Comparison of ENCODE assay signal across 21 mouse cellular contexts in genomic region chr2:156642931-156643330, GRCm38 (mm10). TPM values are rescaled to one million over a fixed set of nuclear protein-coding genes. Genes with fewer than 3 reads are reported as not detected.
DNase-seq lines count a peak whose midpoint lies in the region; ATAC-seq and TF ChIP-seq lines count a peak whose summit lies in the region.
"Had no signal": no experiment of that assay in that cellular context is flagged by ENCODE, and none has a peak within 500 bp of the region (broad histone marks: within the 10 kb centered on the region; RNA-seq: fewer than 3 reads in every experiment).

No protein-coding gene starts in this region.

- no peaks in the 10 kb centered on the region for H3K9me3 ChIP-seq in E14TG2a.4 (ENCODE audit: low read length)
- H3K9me3 ChIP-seq in midbrain, embryonic 14.5 days (ENCODE audit: control insufficient read depth, low read length), result no peaks in the 10 kb centered on the region
- H3K9me3 ChIP-seq: embryonic facial prominence, embryonic 10.5 days; embryonic facial prominence, embryonic 12.5 days; forebrain, embryonic 13.5 days; forebrain, embryonic 15.5 days; G1E had no signal

- peaks cover 85% of the 10 kb centered on the region for H3K4me1 ChIP-seq in E14TG2a.4 (replicated peaks; ENCODE audit: low read depth, low read length)
- H3K4me1 ChIP-seq in midbrain, embryonic 14.5 days (ENCODE audit: control insufficient read depth, insufficient read depth, low read length), result peaks cover 4% of the 10 kb centered on the region; the same call in 1 of the 2 replicates
- H3K4me1 ChIP-seq: embryonic facial prominence, embryonic 12.5 days had no signal

- no peak overlapping the region for H3K4me2 ChIP-seq in midbrain, embryonic 14.5 days (ENCODE audit: low read length)
- H3K4me2 ChIP-seq: embryonic facial prominence, embryonic 12.5 days; forebrain, embryonic 13.5 days; forebrain, embryonic 15.5 days had no signal

- H3K9ac ChIP-seq in midbrain, embryonic 14.5 days (replicated peaks; ENCODE audit: low read length), result no peak overlapping the region
- H3K9ac ChIP-seq: embryonic facial prominence, embryonic 12.5 days; forebrain, embryonic 13.5 days; forebrain, embryonic 15.5 days; forebrain, postnatal 0 days had no signal

- H3K27me3 ChIP-seq in E14TG2a.4 (ENCODE audit: insufficient read depth, low read length), result no peaks in the 10 kb centered on the region
- H3K27me3 ChIP-seq in midbrain, embryonic 14.5 days (ENCODE audit: control insufficient read depth, insufficient read depth, low read length), result no peaks in the 10 kb centered on the region
- H3K27me3 ChIP-seq: embryonic facial prominence, embryonic 12.5 days; forebrain, embryonic 13.5 days; forebrain, embryonic 15.5 days had no signal

- no peak overlapping the region for H3K27ac ChIP-seq in midbrain, embryonic 14.5 days (replicated peaks; ENCODE audit: low read depth, low read length)
- H3K27ac ChIP-seq: embryonic facial prominence, embryonic 10.5 days; embryonic facial prominence, embryonic 12.5 days; forebrain, embryonic 13.5 days; forebrain, embryonic 15.5 days had no signal

- no peaks in the 10 kb centered on the region for H3K36me3 ChIP-seq in E14TG2a.4 (ENCODE audit: insufficient read depth, low read length)
- no peaks in the 10 kb centered on the region for H3K36me3 ChIP-seq in midbrain, embryonic 14.5 days (ENCODE audit: control insufficient read depth, insufficient read depth, low read length)
- H3K36me3 ChIP-seq: embryonic facial prominence, embryonic 10.5 days; embryonic facial prominence, embryonic 12.5 days; forebrain, embryonic 15.5 days; G1E had no signal

- peak overlapping the region; percentile 49 for H3K4me3 ChIP-seq in E14TG2a.4 (replicated peaks; ENCODE audit: low read length)
- H3K4me3 ChIP-seq in midbrain, embryonic 14.5 days (replicated peaks; ENCODE audit: low read depth, low read length), result no peak overlapping the region
- H3K4me3 ChIP-seq: embryonic facial prominence, embryonic 10.5 days; embryonic facial prominence, embryonic 12.5 days; forebrain, embryonic 13.5 days; forebrain, embryonic 15.5 days had no signal

- ATAC-seq in midbrain, embryonic 14.5 days (ENCODE audit: low FRiP score, low TSS enrichment), result no peak
- ATAC-seq: activated CD4-positive, CD25-positive, alpha-beta regulatory T cell, adult 4 months; CD4-positive, CD25-positive, alpha-beta regulatory T cell, adult 4 months; forebrain, embryonic 13.5 days; forebrain, embryonic 15.5 days; forebrain, postnatal 0 days; Patski had no signal

- no peak for TF ChIP-seq CTCF in E14TG2a.4 (conservative IDR thresholded peaks at IDR 0.05; ENCODE audit: low read length)

- WGBS in midbrain, embryonic 14.5 days, result 25% methylated on average over 4 of the region's 4 CpGs

- DNase-seq in ES-CJ7 (ENCODE audit: low read depth, low spot score) (peak; percentile 83), R1 (ENCODE audit: low read depth, low spot score) (peak; percentile 67)
- no peak for DNase-seq in spleen, adult 18-20 months
- no peak for DNase-seq in heart, postnatal 10 days
- DNase-seq in midbrain, embryonic 14.5 days, result no peak
- DNase-seq: adrenal gland, adult 8-10 months; adrenal gland, postnatal 14 days; adrenal gland, postnatal 36 days; B cell, adult 2 months; cerebellum, adult 11-12 months; cerebellum, adult 9-10 months; forebrain, postnatal 0 days had no signal

- intact Hi-C loops in heart, postnatal 10 days (cut with DNase I), result no loop called here

RNA-seq across cellular contexts. Expression of gene Dlgap4, which starts 29.4 kb away (rescaled TPM):
- 10 to 100 TPM; 45.2 to 46.7 TPM for total RNA-seq in heart, postnatal 10 days (2021)
- polyA plus RNA-seq in midbrain, embryonic 14.5 days (2014; fragmentation: Nextera tagmentation; extraction: Ambion mirVana), result 272 and 276 TPM in 2 replicates

Comparison
In these comparisons a context has a peak if more than half of its experiments do, and no peak if none do; other contexts are left out.
1. DNase-seq: peak in ES-CJ7 (single experiment) and R1 (single experiment); none in spleen, adult 18-20 months (0 of 2), heart, postnatal 10 days (0 of 2) and midbrain, embryonic 14.5 days (single experiment).